Mouse (Mus musculus) ovary, postnatal 36 days (tissue): Measurements from ENCODE around the gene Tmem236.

ENCODE experiments used
- DNase-seq: peaks from one replicate; pipeline ENCODE4 v3.0.0; 2022; ENCODE audit warnings: low spot score, mixed read lengths

The Tmem236 gene

GRCm38 (mm10) chr2:14174334-14174733, at the start of gene Tmem236:
Tmem236 (plus strand) TSS chr2:14174523.
- no peak for DNase-seq

- no peak for DNase-seq
Measured at GRCm38 (mm10) chr2:14126387-14126786, 47.9 kb upstream of the Tmem236 start.

DNA sequence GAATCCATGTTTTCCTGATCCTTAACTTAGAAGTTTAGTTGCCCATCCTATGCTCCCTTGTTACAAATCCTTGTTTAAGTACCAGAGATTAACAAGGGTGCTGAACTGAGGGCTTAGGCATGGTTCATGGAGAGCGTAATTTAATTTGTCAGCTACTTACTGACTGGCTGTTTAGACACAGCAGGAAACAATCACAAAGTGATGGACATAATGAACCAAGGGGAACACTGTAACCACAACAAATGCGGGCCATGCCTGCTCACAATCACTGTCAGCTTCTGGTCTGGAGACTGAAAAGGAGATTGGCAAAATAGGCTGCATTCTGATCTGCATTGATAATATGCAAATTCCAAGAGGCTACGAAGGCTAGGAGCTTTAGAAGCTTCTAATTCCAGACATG, 46.7 kb upstream of the Tmem236 start:
- no peak for DNase-seq

DNA sequence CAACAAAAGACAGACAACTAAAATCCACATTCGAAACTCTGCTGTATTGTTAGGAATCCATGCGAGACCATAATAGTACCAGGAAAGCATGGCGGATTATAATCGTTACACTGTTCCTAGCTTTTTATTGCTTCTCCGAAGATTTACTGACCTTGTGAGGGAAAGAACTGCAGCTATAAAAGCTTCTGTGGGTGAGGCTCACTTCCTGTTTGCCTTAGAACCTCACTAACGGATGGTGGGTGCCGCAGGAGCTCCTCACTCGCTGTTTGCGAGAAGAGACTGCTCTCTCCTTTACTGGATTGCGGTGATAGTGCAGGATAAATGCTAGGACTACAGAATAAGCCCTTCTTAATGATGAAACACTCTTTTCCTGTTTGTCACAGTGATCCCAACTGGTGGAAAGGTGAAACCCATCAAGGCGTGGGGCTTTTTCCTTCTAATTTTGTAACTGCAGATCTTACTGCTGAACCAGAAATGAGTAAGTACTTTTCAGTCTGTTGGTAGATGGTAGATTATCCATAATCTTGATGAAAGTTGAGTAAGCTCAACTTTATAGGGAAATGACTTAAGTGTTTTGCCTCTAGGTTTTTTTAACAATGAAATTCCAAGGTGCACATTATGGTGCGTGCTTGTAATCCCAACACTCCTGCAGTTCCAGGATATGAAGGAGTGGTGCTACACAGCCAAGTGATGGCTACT, 43.5 kb upstream of the Tmem236 start:
- no peak for DNase-seq

DNA sequence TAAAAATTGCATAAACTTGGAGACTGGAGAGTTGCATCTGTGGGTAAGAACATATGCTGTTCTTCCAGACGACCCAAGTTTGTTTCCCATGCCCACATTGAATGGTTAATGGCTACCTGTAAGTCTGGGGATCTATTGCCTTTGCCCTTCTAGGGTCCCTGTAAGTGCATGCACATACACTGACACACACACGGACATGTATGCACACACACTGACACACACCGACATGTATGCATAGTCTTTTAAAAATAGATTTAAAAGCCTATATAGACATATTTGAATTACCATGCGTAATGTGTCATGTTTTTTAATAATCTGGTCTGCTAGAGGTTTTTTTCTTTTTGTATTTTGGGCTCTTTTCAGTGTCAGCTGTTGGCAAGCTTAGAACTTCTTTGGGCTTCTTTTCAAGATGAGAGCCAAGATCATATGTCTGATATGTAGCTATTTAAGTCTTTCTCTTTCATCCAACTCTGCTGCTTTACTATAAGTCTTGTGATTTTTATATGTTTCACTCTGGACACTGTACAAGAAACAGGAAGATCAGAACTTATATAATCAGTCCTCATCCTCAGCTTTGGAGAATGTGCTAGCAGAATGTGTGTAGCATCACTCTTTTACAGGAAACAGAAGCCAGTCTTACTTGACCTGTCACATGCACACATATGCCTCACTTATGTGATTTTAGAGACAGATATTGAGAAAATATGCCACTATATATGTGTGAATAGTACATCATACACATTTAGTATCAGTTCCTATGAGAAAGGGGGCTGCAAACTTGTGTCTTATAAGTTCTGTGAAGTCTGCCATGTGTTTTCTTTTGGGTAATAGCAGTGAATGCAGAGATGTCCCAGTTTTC, 41.6 kb upstream of the Tmem236 start:
- DNase-seq: no peak

GRCm38 (mm10) chr2:14136906-14137305, 37.4 kb upstream of the Tmem236 start:
- DNase-seq: no peak

DNA sequence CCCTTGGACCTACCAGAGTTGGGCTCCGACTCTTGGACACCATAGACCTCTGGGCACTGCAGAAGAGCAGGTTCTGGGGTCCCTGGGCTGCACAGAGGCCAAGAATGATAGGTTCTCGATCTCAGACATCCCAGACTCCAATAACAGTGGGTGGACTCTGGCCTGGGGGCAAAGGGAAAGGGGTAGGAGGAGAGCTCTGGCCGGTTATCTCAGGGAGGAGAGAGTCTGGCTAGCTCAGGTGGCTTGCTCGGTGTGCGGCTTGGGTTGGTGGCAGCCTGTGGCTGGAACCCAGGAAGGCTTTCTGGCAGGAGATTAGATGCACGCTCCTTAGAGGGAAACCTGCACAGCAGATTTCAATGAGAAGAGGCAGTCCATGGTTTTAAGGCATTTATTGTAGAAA, 34.7 kb upstream of the Tmem236 start:
- no peak for DNase-seq

- DNase-seq: no peak
Measured at GRCm38 (mm10) chr2:14140044-14140443, 34.3 kb upstream of the Tmem236 start.

- no peak for DNase-seq
Measured at GRCm38 (mm10) chr2:14145311-14145710, 29.0 kb upstream of the Tmem236 start.

GRCm38 (mm10) chr2:14146913-14147312, 27.4 kb upstream of the Tmem236 start:
- no peak for DNase-seq

DNA sequence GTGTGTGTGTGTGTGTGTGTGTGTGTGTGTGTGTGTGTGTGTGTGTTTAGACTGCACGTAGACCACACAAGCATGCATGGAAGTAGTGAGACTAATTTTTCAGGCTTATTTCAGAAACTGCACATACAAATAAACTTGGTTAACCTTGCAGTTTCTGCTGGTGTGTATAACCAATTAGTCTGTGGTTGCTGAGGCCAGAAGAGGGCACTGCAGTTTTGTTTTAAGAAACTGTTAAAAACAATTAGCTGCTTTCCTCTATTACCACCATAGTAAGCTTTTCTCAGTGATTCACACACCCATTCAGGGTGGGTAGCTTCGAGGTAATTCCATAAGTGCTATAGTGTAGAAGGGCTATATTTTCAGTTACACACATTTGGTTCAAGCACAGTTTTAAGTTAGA, 23.5 kb upstream of the Tmem236 start:
- no peak for DNase-seq

DNA sequence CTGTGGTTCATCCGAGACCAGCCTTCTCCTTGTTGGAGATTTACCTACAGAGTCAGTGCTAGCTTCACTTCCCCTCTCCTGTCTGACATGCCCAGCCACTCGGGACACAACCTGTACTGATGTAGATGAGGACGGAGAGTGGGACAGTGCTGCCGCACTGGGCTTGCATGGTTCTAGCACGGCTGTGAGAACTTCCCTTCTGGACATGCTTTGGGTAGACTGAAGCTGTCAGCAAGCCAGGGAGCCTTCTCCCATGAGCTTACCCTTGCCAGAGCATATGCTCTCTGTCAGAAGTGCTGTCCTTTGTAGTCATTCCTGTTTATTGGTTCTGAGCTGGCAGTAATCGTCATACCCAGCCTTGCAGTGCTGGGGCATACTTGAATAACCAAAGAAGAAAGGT, 22.5 kb upstream of the Tmem236 start:
- no peak for DNase-seq

- no peak for DNase-seq
Measured at GRCm38 (mm10) chr2:14159047-14159446, 15.3 kb upstream of the Tmem236 start.

DNA sequence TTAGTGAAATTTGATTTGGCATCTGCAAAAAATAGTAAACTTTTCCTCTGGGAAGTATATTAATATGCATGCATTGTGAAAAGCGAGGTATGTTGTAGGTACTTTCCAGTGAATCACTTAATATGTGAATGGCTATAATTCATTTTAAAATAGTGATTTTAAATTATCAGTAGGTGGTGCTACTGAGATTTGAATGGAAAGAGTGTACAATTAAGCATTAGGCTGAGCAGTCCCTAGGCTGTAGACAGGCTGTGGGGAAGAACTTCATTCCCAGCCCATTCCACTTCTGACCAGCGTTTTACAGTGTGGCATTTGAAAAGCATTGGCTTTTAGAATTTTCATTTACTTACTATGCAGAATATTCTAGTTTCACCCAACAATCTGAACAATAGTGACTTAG, 14.6 kb upstream of the Tmem236 start:
- DNase-seq: no peak

GRCm38 (mm10) chr2:14164459-14165030, 9.8 kb upstream of the Tmem236 start:
- no peak for DNase-seq

DNA sequence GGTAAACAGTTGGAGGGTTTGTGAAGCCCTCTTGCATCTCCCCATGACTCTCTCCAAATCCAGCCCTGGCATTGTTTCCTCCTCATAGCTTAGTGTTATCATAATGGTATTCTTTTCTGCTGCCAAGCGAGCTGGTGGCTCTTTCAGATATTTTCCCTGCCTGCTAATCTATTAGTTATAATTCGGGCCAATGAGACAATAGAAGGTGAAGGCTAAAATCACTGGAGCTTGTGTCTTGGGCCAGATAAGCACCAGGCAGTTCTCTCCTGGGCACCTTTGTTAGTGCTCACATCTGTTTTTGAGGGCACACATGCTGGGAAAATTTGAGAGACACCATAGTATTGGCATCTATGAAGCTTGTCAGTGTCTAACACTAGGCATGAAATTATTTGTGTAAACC, 9.3 kb upstream of the Tmem236 start:
- DNase-seq: no peak

GRCm38 (mm10) chr2:14165618-14166344, 8.5 kb upstream of the Tmem236 start:
- DNase-seq: no peak

DNA sequence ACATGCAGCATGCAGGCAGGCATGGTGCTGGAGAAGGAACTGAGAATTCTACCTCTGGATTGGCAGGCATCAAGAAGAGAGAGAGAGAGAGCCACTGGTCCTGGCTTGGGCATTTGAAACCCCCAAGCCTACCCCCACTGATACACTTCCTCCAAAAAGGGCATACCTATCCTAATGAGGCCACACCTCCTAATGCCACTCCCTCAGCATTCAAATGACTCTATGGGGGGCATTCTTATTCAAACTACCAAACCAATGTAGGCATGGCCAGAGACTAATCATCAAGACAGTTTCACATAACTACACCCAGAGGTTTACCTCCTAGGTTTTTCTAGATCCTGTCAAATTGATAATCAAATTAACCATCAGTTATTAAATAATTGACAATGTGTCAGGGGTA, 6.6 kb upstream of the Tmem236 start:
- DNase-seq: no peak

- DNase-seq: no peak
Measured at GRCm38 (mm10) chr2:14176460-14177193, 2.3 kb downstream of the Tmem236 start.

DNA sequence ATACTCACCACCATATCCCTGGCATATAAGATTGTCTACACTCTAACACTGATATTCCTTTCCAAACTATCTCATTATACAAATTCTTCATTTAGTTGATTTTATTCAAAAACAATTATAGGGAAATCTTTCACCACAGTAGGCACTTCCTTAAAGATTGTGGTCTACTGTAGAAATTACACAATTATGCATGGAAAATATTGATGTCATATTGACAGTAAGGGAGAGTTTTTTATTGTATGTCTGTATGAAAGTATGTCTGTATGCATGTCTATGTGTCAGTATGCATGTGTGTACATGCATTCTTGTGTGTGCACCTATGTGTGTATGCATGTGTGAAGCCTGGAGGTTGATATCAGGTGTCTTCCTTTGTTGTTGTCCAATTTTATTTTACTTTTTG, 10.1 kb downstream of the Tmem236 start:
- DNase-seq: no peak

DNA sequence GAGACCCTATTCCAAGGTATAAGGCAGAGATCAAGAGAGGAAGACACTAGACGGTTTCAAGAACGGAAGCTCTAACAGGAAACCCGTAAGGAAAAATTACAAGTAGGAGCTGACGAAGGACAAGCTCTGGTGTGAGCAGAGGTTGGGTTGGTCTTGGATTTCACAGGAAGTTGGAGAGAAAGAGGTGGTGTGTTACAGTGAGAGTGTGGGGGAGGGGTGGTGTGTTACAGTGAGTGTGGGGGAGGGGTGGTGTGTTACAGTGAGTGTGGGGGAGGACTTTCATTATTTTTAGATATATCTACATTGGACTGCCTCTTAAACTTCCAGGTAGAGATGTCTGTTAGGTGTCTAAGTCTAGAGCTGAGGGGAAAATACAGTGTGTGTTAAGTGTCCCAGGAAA, 16.4 kb downstream of the Tmem236 start:
- DNase-seq: no peak

DNA sequence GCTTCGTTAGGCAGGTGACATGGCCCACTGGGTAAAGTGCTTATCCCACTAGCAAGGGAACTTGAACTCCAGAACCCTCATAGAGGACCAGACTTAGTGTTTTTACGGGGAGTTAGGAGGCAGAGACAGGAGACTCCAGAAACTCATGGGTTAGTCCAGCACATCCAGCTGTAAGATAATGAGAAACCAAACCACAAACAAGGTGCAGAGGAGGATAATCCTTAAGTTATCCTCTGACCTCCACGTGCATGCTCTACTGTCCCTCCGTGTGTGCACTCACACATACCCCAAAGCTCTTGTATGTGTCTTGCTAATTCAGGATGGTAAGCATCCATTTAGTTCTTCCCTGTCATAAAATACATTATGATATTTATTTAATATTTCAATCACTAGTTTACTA, 17.3 kb downstream of the Tmem236 start:
- no peak for DNase-seq
